Mouse (Mus musculus) forebrain, postnatal 0 days (tissue): ENCODE results near the gene Galns. TPM values are rescaled to one million over a fixed set of nuclear protein-coding genes. Genes with fewer than 3 reads are reported as not detected.

Experiments used
- ATAC-seq: fragments of 200-750 bp; cut with Nextera tagmentation; 2 replicates; pipeline ENCODE4 v1.8.0; 2017; ENCODE audit warnings: mild to moderate bottlenecking, moderate library complexity
- DNase-seq: peaks from one replicate; pipeline ENCODE4 v3.0.0-alpha.2; 2015
- H3K27ac ChIP-seq: fragments of 300-500 bp; sonication (generic); 2 replicates; pipeline ENCODE4 v1.5.1; 2014; ENCODE audit warnings: low read depth, mild to moderate bottlenecking, antibody characterized with exemption, low read length, moderate library complexity, mixed read lengths
- H3K27me3 ChIP-seq: fragments of 300-500 bp; sonication (generic); 2 replicates; pipeline ENCODE4 v1.6.1; 2014; ENCODE audit warnings: mild to moderate bottlenecking, low read length, mixed read lengths; ENCODE audit not compliant: insufficient read depth
- H3K36me3 ChIP-seq: fragments of 300-500 bp; sonication (generic); 2 replicates; pipeline ENCODE4 v1.6.1; 2014; ENCODE audit warnings: mild to moderate bottlenecking, moderate library complexity; ENCODE audit not compliant: insufficient read depth
- H3K4me1 ChIP-seq: fragments of 300-500 bp; sonication (generic); 2 replicates; pipeline ENCODE4 v1.6.1; 2014; ENCODE audit warnings: antibody characterized with exemption; ENCODE audit not compliant: insufficient read depth
- H3K4me2 ChIP-seq: fragments of 300-500 bp; sonication (generic); 2 replicates; pipeline ENCODE4 v1.6.1; 2014; ENCODE audit warnings: low read depth, mild to moderate bottlenecking, moderate library complexity
- H3K4me3 ChIP-seq: fragments of 300-500 bp; sonication (generic); 2 replicates; pipeline ENCODE4 v1.5.1; 2014; ENCODE audit warnings: low read depth, low read length, mixed read lengths
- H3K9ac ChIP-seq: fragments of 300-500 bp; sonication (generic); 2 replicates; pipeline ENCODE4 v1.6.1; 2014; ENCODE audit warnings: mild to moderate bottlenecking
- H3K9me3 ChIP-seq: fragments of 300-500 bp; sonication (generic); 2 replicates; pipeline ENCODE4 v1.6.1; 2016; ENCODE audit warnings: low read length
- CTCF ChIP-seq: sonication (generic); IDR thresholded peaks from 2 replicates; pipeline ENCODE4 v1.5.1; 2016; ENCODE audit warnings: antibody characterized with exemption, control low read depth, low read depth
- WGBS: fragments of 180-500 bp; shearing (Covaris S2); extraction: QIAGEN DNeasy Blood & Tissue Kit; methylation state at CpG from one replicate; pipeline ENCODE4 v1.1.7; 2014; 5-methylcytosine and 5-hydroxymethylcytosine counted together
- polyA plus RNA-seq: library from polyadenylated mRNA; unstranded; fragments of >200 nt; fragmentation: Nextera tagmentation; extraction: Ambion mirVana; gene quantifications from 2 replicates; pipeline ENCODE4 v1.2.1, GENCODE M21; 2015
- total RNA-seq: library from RNA; depleted of rRNA; stranded (reverse); fragments of >200 nt; gene quantifications from 2 replicates; pipeline ENCODE4 v1.2.3, GENCODE M21; 2014

Galns gene
- total and polyA plus RNA-seq, 2 experiments from 2014 or later, result 8.4 to 12.8 TPM

DNA sequence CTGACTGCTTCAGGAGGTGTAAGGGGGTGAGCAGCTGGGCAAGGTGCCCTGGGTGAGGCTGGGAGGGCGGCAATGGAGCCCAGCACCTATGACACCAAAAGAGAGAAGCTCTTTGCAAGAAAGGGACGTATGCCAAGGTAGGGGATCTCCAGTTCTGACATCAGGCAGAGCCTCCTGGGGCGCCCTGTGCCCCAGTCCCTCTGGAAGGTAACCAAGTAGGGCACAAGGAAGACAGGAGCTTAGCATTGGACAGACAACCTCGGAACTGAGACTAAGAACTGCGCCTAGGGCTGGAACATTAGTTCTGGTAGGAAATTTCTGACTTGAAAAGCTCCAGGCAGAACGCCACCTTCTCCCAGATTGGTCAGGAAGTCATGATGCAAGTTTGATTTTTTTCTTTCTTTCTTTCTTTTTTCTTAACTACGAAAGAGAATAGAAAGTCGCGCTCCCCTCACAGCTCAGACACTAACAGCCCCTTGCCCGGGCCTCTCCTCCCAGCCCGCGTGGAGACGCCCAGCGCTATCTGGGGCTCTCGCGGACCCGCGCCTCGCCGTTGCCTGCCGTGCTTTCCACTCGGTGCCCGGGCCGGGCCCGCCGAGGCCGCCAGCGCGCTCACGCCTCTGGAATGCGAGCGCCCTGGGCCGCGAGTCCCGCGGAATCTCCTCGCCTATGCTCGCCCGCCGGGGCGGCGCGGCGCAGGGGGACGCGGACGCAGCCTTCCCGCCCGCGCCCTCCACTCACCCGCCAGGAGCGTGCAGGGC, 60.8 kb downstream of the Galns start:
- H3K4me2 ChIP-seq, result peak overlapping the region; percentile 88
- DNase-seq (peak; percentile 35), ATAC-seq (0 out of 2 replicates have a peak, but pooled peaks have one; percentile 16)
- H3K9me3 ChIP-seq, result no peaks in the 10 kb centered on the region
- peak overlapping the region; percentile 56 for H3K9ac ChIP-seq
- no peak overlapping the region; the same call in 1 of the 2 replicates for H3K27ac ChIP-seq
- TF ChIP-seq CTCF, result no peak
- no peaks in the 10 kb centered on the region for H3K4me1 ChIP-seq
- peaks cover 15% of the 10 kb centered on the region for H3K27me3 ChIP-seq
- H3K36me3 ChIP-seq, result no peaks in the 10 kb centered on the region
- WGBS, result 6% methylated on average over 46 of the region's 52 CpGs
- H3K4me3 ChIP-seq, result peak overlapping the region; percentile 54

DNA sequence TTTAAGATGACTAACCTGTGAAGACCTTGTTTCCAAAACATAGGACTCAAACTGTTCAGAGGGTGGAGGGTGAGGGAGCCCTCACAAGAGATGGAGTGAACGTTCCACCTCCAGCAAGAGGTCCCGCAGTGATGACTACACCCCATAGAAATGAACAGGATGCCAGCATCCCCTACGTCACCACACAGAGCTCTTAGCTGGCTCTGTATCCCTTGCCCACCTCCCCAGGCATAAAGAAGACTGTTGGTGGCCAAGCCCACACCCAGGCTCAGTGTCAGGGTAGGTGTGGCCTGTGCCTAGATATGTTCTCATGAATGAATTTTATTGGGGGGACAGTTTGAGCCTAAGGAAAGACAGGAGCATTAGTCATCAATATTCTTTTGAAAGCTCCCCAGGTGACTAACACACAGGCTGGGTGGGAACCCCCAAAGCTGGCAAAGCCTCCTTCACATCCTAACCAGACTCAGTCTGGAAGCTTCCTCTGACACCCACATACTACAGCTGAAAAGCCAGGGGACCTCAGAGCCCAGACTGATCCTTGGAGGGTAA, 62.3 kb downstream of the Galns start:
- H3K36me3 ChIP-seq, result no peaks in the 10 kb centered on the region

DNA sequence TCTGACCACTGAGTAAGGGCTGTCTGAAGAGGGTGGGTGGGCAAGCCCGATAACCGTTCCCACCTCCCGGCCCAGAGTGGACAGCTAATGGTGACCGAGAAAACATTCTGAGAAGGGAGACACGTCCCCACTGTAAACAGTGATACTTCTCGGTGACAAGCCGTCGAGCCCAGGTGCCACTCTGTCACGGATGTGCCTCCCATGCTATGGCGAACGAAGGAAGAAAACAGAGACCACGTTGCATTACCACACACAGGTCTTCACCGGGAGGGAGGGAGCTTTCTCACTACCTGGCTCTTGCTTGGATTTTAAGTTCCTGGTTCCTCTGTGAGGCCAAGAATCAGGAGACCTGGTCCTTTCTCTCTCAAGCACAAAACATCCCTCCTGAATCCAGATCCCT, 62.9 kb downstream of the Galns start:
- 78% methylated on average over 13 of the region's 13 CpGs for WGBS
- no peak for TF ChIP-seq CTCF
- Histone ChIP-seq H3K9ac (no peak overlapping the region), H3K9me3 (no peaks in the 10 kb centered on the region), H3K27ac (no peak overlapping the region), H3K36me3 (no peaks in the 10 kb centered on the region), H3K4me1 (no peaks in the 10 kb centered on the region), H3K27me3 (peaks cover 15% of the 10 kb centered on the region), H3K4me2 (no peak overlapping the region), H3K4me3 (no peak overlapping the region)
- ATAC-seq (no peak), DNase-seq (no peak)

More for the DNA sequence above, 62.3 kb downstream of the Galns start:
- Histone ChIP-seq H3K27ac (no peak overlapping the region), H3K4me3 (no peak overlapping the region), H3K27me3 (peaks cover 15% of the 10 kb centered on the region), H3K4me2 (no peak overlapping the region), H3K9me3 (no peaks in the 10 kb centered on the region), H3K4me1 (no peaks in the 10 kb centered on the region), H3K9ac (no peak overlapping the region)
- 77% methylated on average over 3 of the region's 3 CpGs for WGBS
- TF ChIP-seq CTCF, result no peak
- DNase-seq (no peak), ATAC-seq (no peak)

DNA sequence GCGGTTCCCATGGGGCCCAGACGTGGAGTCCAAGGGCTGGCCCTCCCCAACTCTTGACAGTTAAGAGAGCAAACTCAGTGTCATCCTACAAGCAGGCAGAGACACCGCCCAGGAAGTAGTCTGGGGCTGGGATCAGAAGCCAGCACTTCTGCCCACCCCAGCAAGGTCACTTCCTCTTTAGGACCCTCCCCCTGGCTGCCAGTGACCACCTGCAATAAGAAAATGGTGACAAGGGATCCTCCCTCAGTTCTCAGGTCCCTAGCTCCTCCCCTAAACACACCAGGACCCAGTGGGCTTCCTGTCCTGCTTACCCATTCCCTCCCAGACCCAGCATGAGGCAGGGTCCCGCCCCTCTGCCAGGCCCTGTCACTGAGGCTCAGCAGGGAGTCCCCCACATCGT, 63.4 kb downstream of the Galns start:
- no peak for ATAC-seq
- H3K9ac ChIP-seq, result no peak overlapping the region
- H3K27me3 ChIP-seq, result peaks cover 15% of the 10 kb centered on the region
- H3K4me2 ChIP-seq, result no peak overlapping the region
- no peaks in the 10 kb centered on the region for H3K36me3 ChIP-seq
- no peaks in the 10 kb centered on the region for H3K9me3 ChIP-seq
- 45% methylated on average over 5 of the region's 5 CpGs for WGBS
- DNase-seq, result no peak
- no peak overlapping the region for H3K27ac ChIP-seq
- no peak for TF ChIP-seq CTCF
- no peak overlapping the region for H3K4me3 ChIP-seq
- H3K4me1 ChIP-seq, result no peaks in the 10 kb centered on the region

DNA sequence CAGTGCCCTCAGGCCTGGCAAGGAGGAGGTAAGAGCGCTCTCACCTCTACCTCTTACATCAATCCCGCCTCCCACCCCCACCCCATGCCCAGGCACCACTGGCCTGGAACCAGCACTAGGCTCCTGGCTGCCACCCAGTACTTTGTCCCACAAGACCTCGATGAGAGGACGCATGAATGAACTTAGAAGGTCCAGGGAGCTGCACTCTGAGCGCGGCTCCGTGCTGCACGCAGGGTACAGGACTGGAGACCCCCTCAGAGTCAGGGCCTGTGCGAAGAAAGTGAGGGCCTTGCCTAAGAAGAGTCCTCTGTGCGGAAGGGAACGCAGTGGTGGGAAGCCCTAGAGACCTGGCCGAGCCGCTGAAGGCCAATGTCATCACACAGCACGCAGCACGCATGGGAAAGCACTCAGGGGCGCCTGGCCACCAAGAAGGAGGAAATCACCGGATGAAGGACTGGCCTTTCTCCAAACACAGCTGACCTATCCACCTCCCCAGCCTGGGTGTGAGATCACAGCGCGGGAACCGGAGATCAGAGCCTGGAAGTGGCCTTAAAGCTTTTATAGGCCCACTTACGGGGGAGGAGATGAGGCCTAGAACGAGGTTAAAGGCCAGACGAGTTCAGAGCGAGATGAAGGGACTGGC, 64.3 kb downstream of the Galns start:
- Histone ChIP-seq H3K9ac (no peak overlapping the region), H3K27me3 (peaks cover 13% of the 10 kb centered on the region), H3K4me1 (no peaks in the 10 kb centered on the region), H3K4me2 (no peak overlapping the region), H3K36me3 (no peaks in the 10 kb centered on the region), H3K27ac (no peak overlapping the region), H3K9me3 (no peaks in the 10 kb centered on the region), H3K4me3 (no peak overlapping the region)
- no peak for ATAC-seq
- no peak for TF ChIP-seq CTCF
- DNase-seq, result no peak
- WGBS, result 73% methylated on average over 24 of the region's 24 CpGs

DNA sequence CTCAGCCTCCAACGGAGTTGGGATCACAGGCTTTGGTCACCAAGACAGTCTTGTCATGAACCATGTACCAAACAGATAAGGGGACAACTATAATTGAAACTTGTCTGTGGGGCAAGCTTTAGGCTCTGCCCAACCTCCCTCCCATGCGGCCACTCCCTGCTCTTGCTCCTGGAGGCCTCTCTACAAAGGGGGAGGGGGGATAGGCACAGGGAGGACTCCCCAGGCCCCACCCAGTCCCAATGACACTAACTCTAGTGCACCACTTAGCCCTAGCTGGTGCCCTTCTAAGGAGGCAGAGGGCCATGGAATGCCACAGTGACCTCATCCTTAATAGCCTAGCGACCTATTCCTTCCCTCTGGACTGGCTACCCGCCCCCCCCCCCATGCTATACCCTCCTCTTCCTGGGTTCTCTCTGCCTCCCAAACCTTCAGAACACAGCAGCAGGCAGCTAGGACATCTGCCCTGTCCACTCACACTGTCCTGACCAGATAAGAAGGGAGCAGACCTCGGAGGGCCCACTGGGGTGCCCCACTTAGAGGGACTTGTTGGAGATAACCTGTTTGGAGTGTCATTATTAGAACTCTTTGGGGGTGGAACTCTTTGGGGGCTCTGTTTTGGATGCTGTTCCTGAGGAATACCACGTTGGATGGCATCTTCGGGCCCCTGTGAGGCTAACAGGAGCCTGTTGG, 65.1 kb downstream of the Galns start:
- no peaks in the 10 kb centered on the region for H3K36me3 ChIP-seq
- H3K27me3 ChIP-seq, result peaks cover 6% of the 10 kb centered on the region; the same call in 1 of the 2 replicates
- WGBS, result 90% methylated on average over 7 of the region's 7 CpGs
- H3K9me3 ChIP-seq, result no peaks in the 10 kb centered on the region
- TF ChIP-seq CTCF, result no peak
- no peak overlapping the region for H3K4me3 ChIP-seq
- no peaks in the 10 kb centered on the region for H3K4me1 ChIP-seq
- no peak overlapping the region for H3K9ac ChIP-seq
- H3K4me2 ChIP-seq, result no peak overlapping the region
- H3K27ac ChIP-seq, result no peak overlapping the region
- no peak for DNase-seq
- no peak for ATAC-seq
